Mouse (Mus musculus): ENCODE data around the gene Nme7.

The Nme7 gene

GRCm38 (mm10) chr1:164320731-164321130, 16.8 kb downstream of the Nme7 start:
- DNase-seq, result no peak

GRCm38 (mm10) chr1:164321408-164321807, 17.5 kb downstream of the Nme7 start:
- peak; percentile 59 for DNase-seq

GRCm38 (mm10) chr1:164322987-164323650, 19.2 kb downstream of the Nme7 start:
- peak; percentile 32 for DNase-seq

GRCm38 (mm10) chr1:164324221-164324620, 20.3 kb downstream of the Nme7 start:
- DNase-seq, result no peak

- DNase-seq, result no peak
Observed at GRCm38 (mm10) chr1:164324878-164325277, 21.0 kb downstream of the Nme7 start.

GRCm38 (mm10) chr1:164326600-164327155, 22.8 kb downstream of the Nme7 start:
- DNase-seq, result peak; percentile 62

- DNase-seq, result no peak
Observed at GRCm38 (mm10) chr1:164327764-164328163, 23.8 kb downstream of the Nme7 start.

GRCm38 (mm10) chr1:164332559-164332958, 28.6 kb downstream of the Nme7 start:
- no peak for DNase-seq

GRCm38 (mm10) chr1:164335435-164335834, 31.5 kb downstream of the Nme7 start:
- no peak for DNase-seq

GRCm38 (mm10) chr1:164335846-164336245, 31.9 kb downstream of the Nme7 start:
- no peak for DNase-seq

- DNase-seq, result peak; percentile 52
Observed at GRCm38 (mm10) chr1:164342161-164342560, 38.2 kb downstream of the Nme7 start.

GRCm38 (mm10) chr1:164353443-164353842, 49.5 kb downstream of the Nme7 start:
- no peak for DNase-seq

- no peak for DNase-seq
Observed at GRCm38 (mm10) chr1:164357995-164358394, 54.1 kb downstream of the Nme7 start.

GRCm38 (mm10) chr1:164361997-164362396, 58.1 kb downstream of the Nme7 start:
- DNase-seq, result no peak

- DNase-seq, result peak; percentile 86
Observed at GRCm38 (mm10) chr1:164366156-164367128, 62.5 kb downstream of the Nme7 start.

- no peak for DNase-seq
Observed at GRCm38 (mm10) chr1:164368152-164368551, 64.2 kb downstream of the Nme7 start.

GRCm38 (mm10) chr1:164369781-164370180, 65.9 kb downstream of the Nme7 start:
- no peak for DNase-seq

- DNase-seq, result no peak
Observed at GRCm38 (mm10) chr1:164373029-164373428, 69.1 kb downstream of the Nme7 start.

- no peak for DNase-seq
Observed at GRCm38 (mm10) chr1:164374020-164374419, 70.1 kb downstream of the Nme7 start.

- DNase-seq, result no peak
Observed at GRCm38 (mm10) chr1:164375626-164376025, 71.7 kb downstream of the Nme7 start.

GRCm38 (mm10) chr1:164376761-164377487, 73.0 kb downstream of the Nme7 start:
- DNase-seq, result no peak

- DNase-seq, result peak; percentile 37
Observed at GRCm38 (mm10) chr1:164383621-164384020, 79.7 kb downstream of the Nme7 start.

- DNase-seq, result no peak
Observed at GRCm38 (mm10) chr1:164384354-164384753, 80.4 kb downstream of the Nme7 start.
